Comparison of ENCODE assay signal across 8 mouse cellular contexts in genomic region chr7:64011563-64012267, GRCm38 (mm10).
DNase-seq lines count a peak whose midpoint lies in the region; ATAC-seq and TF ChIP-seq lines count a peak whose summit lies in the region.

No protein-coding gene starts in this region.

- H3K36me3 ChIP-seq in G1E (replicated peaks): no peaks in the 10 kb centered on the region
- no peaks in the 10 kb centered on the region for H3K36me3 ChIP-seq in heart, embryonic 14.5 days (ENCODE audit: control insufficient read depth, insufficient read depth, low read length)

- peak overlapping the region; percentile 61; the same call in 1 of the 2 replicates for H3K4me3 ChIP-seq in G1E (ENCODE audit: low read depth, low read length)
- no peak overlapping the region for H3K4me3 ChIP-seq in heart, embryonic 14.5 days (ENCODE audit: control insufficient read depth in 1 of 2, insufficient read depth in 1 of 2, low read depth in 1 of 2, low read length in 2 of 2)

- no peak overlapping the region for H3K4me2 ChIP-seq in heart, embryonic 14.5 days (ENCODE audit: low read length)

- WGBS in heart, embryonic 14.5 days: 51% methylated on average over 13 of the region's 13 CpGs

- TF ChIP-seq CTCF in G1E (IDR thresholded peaks at IDR 0.05; ENCODE audit: low read depth, low read length): no peak

- peaks cover 68% of the 10 kb centered on the region for H3K4me1 ChIP-seq in G1E (ENCODE audit: insufficient read depth, low read depth, low read length)
- H3K4me1 ChIP-seq in heart, embryonic 14.5 days (ENCODE audit: control insufficient read depth in 2 of 2, insufficient read depth in 2 of 2, low read length in 2 of 2): peaks cover 5 to 10% of the 10 kb centered on the region in 2 experiments; a peak in 3 of 4 replicates

- no peak overlapping the region for H3K9ac ChIP-seq in heart, embryonic 14.5 days (ENCODE audit: low read length)

- peak overlapping the region in 1 of 2 experiments; percentile 41; a peak in 2 of 4 replicates for H3K27ac ChIP-seq in heart, embryonic 14.5 days (replicated peaks in 1 of 2; ENCODE audit: control insufficient read depth in 1 of 2, insufficient read depth in 1 of 2, low read depth in 2 of 2, low read length in 2 of 2)

- no peaks in the 10 kb centered on the region for H3K27me3 ChIP-seq in G1E (ENCODE audit: insufficient read depth, low read length)
- no peaks in the 10 kb centered on the region for H3K27me3 ChIP-seq in heart, embryonic 14.5 days (ENCODE audit: control insufficient read depth, insufficient read depth, low read length)

- DNase-seq in A20 (ENCODE audit: low read depth, low spot score): peak; percentile 78
- peak; percentile 32 for DNase-seq in G1E (ENCODE audit: low spot score)
- peak; percentile 84 for DNase-seq in lung, postnatal 10 days
- DNase-seq in thymus, postnatal 14 days: peak; percentile 69
- DNase-seq in ovary, postnatal 10 days (ENCODE audit: low spot score): no peak
- DNase-seq in kidney, adult 9 months: no peak
- DNase-seq in kidney, adult 11 months: no peak

- peak; percentile 55 for ATAC-seq in G1E (ENCODE audit: extremely low read depth, insufficient number of reproducible peaks, low FRiP score, poor library complexity, severe bottlenecking)
- 0 out of 2 replicates have a peak, but pooled peaks have one; percentile 27 for ATAC-seq in heart, embryonic 14.5 days (ENCODE audit: insufficient number of reproducible peaks, insufficient read depth, low FRiP score, low read depth)

- no peaks in the 10 kb centered on the region for H3K9me3 ChIP-seq in G1E (replicated peaks)
- peaks cover 3% of the 10 kb centered on the region; the same call in 1 of the 2 replicates for H3K9me3 ChIP-seq in heart, embryonic 14.5 days (ENCODE audit: control insufficient read depth, low read length)

Comparison
In these comparisons a context has a peak if more than half of its experiments do, and no peak if none do; other contexts are left out.
1. DNase-seq: peak in A20 (single experiment), G1E (single experiment), lung, postnatal 10 days (single experiment) and thymus, postnatal 14 days (single experiment); none in ovary, postnatal 10 days (single experiment), kidney, adult 9 months (single experiment) and kidney, adult 11 months (single experiment).